Comparison of ENCODE assay signal across 8 mouse cellular contexts in genomic region chr19:45363384-45363926, GRCm38 (mm10). TPM values are rescaled to one million over a fixed set of nuclear protein-coding genes. Genes with fewer than 3 reads are reported as not detected.
DNase-seq lines count a peak whose midpoint lies in the region; ATAC-seq lines count a peak whose summit lies in the region.

TSS of gene Btrc (plus strand) at chr19:45363734.

- ATAC-seq in megakaryocyte progenitor cell, adult 5-6 weeks (replicated peaks; ENCODE audit: poor library complexity): peak; percentile 98

- peak; percentile 100 for DNase-seq in adipocyte (ENCODE audit: low spot score)
- DNase-seq in embryo, embryonic 10 days (ENCODE audit: low spot score): peak; percentile 100
- DNase-seq in gastrocnemius, postnatal 10 days: peak; percentile 100
- DNase-seq in induced T-regulatory cell, adult 2 months (ENCODE audit: low read depth): peak; percentile 99
- peak; percentile 99 to 100 for DNase-seq in left cerebral cortex, adult 9 months (ENCODE audit: low spot score in 2 of 2)
- peak; percentile 100 for DNase-seq in right cerebral cortex, postnatal 14 days
- peak; percentile 100 for DNase-seq in urinary bladder, postnatal 36 days (ENCODE audit: low spot score in 2 of 2)

RNA-seq across cellular contexts. Expression of gene Btrc, which starts in this region (rescaled TPM):
- total RNA-seq in gastrocnemius, postnatal 10 days (2021): 10 to 100 TPM; 33.6 to 33.7 TPM
- total RNA-seq in megakaryocyte progenitor cell, adult 5-6 weeks (2015): 14.7 and 17.6 TPM in 2 replicates
- 13.6 and 18.9 TPM in 2 replicates for total RNA-seq in megakaryocyte progenitor cell, adult 5-6 weeks (2017)

Comparison
In these comparisons a context has a peak if more than half of its experiments do, and no peak if none do; other contexts are left out.
1. Peak in every context shown above with its lines: DNase-seq and ATAC-seq.